Mouse (Mus musculus): ENCODE measurements at regions not wholly inside any gene's neighbourhood (a gene's known extent, or its start where the extent isn't known, plus 50 kb on each side); places are given as distances from the start of the nearest gene placed in this dataset.
"Not testable (repeated sequence)": the region's sequence is repeated elsewhere in the genome, so short reads cannot be mapped to it uniquely, and the experiment has no call there.

DNA sequence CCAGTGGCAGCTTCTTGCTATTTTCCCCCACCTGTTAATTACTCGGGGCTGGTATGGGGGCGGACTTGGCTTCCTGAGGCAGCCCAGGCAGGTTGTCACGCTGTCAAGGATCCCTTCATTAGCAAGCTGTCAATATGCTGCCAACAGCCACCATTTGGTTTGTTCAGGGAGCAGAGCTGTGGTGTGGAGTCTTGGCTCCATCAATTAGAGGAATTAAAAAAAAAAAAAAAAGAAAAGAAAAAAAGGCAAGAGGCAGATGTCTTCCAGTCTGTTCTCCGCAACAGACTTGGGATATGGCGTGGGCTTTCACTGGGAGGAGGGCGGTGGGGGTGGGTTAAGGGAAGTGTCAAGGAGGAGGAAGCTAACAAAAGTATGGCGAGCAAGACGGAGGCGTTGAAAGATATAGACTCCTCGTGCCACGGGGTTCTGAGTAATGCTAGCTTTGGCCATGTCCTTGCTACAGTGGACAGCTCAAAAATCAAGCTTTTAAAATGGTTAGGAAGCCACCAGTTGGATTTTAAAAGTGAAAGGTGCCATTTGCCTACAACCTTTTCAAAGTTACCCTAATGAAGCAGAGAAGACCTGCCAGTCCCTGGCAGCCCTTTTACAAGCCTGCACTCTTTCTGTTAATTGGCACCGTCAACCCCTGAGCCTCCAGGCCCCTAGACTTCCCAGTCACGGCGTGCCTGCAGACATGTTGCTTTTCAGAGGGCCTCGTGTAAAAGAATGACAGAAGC lies 530.7 kb downstream of the Pdcd6ip start:
- no peak for DNase-seq (ENCODE audit: low spot score)

DNA sequence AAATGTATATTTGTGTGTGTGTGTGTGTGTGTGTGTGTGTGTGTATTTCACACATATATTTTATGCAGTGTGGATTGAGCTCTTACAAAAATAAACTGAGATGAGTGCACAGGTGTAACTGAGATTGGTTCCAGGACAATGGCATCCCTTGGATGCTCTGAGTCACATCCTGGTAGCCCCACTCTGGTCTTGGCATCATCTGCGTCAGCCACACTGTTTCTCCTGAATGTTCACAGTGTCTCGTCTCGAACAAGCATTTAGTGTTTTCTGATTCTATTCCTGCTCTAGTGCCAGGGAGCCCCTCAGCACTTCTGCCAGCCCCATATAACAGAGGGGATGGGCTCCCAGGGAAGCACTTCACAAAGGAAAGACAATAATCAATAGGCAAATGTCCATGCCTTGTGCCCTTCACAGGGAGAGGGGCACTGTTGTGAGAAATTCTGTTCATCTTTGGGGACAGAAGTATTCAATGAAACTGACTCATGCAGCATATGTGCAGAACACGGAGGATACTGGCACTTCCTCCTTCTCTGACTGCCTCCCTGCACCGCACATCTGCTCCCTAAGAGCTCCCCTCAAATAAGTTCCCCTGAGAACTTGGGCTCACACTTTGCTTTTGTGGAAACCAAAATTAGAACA lies 536.2 kb downstream of the Pdcd6ip start:
- DNase-seq (ENCODE audit: low spot score) = no peak

DNA sequence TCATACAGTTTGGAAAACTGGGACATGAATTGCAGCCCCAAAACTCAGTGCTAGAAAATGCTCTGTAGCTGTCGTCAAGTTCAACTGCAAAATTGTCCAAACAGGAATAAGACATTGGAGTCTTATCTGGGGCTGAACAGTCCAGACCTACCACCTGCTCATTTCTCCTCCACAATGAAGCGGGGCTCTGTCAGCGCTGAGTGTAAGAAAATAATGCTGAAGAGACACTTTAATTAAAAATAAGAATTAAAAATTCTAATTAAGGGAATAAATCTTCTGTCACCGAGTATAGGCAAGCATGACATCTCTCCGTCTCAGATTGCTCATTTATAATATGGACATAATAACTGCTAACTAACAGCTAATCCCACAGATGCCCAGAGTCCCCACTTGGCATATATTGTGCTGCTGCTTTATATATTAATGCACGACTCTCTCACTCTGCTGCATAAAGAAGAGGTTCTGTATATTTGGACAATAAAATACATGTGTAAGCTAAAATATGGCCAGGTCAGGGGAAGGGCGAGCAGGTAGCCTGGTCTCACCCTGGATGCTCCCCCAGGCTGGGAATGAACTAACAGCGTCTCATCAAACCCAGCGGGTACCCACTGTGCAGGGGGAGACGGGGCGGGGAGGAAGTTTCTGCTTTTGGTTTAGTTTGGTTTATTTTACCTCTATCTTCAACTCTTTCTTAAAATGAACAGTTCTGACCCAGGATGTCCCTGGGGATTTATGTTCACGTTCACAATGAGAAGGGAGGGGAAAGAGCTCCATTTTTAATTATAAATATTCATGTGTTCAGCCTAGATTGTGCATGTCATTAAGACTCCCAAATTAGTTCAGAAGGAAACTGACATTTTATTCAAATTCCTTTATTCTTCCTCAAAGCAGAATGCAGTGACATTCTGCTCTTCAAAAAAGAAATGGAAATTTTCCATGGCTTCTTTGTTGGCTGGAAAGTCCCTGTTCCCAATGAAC lies 544.9 kb downstream of the Pdcd6ip start:
- no peak for DNase-seq (ENCODE audit: low spot score)

- DNase-seq (ENCODE audit: low spot score) = no peak
Observed at GRCm38 (mm10) chr9:113160011-113160410, 548.0 kb downstream of the Pdcd6ip start.

DNA sequence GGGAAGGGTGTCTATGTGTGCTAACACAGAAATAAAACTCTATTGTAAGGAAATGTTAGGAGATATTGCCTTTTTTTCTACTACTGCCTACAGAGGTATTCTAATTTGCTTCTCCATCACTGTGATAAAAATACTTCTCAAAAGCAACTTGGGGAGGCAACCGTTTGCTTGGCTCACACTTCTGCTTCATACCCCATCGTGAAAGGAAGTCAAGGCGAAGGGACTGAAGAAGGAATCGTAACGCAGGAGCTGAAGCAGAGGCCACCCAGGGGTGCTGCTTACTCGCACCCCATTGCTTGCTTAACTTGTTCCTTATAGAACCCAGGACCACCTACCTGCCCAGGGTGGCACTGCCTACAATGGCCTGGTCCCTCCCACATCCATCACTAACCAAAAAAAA lies 550.0 kb downstream of the Pdcd6ip start:
- no peak for DNase-seq (ENCODE audit: low spot score)

- no peak for DNase-seq (ENCODE audit: low spot score)
Observed at GRCm38 (mm10) chr9:113157474-113158076, 550.5 kb downstream of the Pdcd6ip start.

DNA sequence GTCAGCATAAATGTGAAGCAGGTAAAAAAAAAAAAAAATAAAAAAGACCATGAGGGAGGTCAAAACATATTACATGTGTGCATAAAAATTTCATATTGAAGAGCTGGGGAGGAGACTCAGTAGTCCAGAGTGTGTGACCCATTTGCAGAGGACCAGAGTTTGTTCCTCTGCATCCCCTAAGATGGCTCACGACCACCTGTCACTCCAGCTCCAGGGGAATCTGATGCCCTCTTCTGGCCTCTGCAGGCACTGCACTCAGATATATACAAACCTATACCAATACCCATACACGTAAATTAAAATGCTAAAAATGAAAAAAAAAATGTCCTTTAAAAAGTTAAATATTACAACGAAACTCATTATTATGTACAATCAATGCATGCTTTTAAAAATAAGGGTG lies 551.4 kb downstream of the Pdcd6ip start:
- DNase-seq (ENCODE audit: low spot score) = no peak

- no peak for DNase-seq (ENCODE audit: low spot score)
Observed at GRCm38 (mm10) chr9:113149084-113149483, 559.0 kb downstream of the Pdcd6ip start.

DNA sequence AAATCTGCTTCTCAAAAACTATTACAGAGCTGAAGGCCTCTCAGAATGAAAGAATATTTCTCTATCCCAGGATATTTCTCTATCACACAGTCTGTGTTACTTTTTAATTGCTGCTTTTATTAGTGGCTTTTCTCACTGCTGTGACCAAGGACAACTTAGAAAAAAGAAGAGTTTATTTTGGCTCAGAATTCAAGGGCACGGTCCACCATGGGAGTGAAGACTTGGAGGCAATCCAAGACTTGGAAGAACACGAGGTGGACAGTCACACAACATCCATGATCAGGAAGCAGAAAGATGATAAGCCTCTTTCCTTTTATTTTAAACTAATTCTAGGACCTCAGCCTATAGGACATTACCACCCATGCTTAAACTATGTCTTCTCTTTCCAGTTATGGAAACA lies 561.5 kb downstream of the Pdcd6ip start:
- DNase-seq (ENCODE audit: low spot score) = no peak

GRCm38 (mm10) chr9:113145036-113145435 lies 563.0 kb downstream of the Pdcd6ip start:
- DNase-seq (ENCODE audit: low spot score) = no peak

- no peak for DNase-seq (ENCODE audit: low spot score)
Observed at GRCm38 (mm10) chr9:113134611-113135010, 573.4 kb downstream of the Pdcd6ip start.

- no peak for DNase-seq (ENCODE audit: low spot score)
Observed at GRCm38 (mm10) chr9:113123004-113123692, 584.9 kb downstream of the Pdcd6ip start.

DNA sequence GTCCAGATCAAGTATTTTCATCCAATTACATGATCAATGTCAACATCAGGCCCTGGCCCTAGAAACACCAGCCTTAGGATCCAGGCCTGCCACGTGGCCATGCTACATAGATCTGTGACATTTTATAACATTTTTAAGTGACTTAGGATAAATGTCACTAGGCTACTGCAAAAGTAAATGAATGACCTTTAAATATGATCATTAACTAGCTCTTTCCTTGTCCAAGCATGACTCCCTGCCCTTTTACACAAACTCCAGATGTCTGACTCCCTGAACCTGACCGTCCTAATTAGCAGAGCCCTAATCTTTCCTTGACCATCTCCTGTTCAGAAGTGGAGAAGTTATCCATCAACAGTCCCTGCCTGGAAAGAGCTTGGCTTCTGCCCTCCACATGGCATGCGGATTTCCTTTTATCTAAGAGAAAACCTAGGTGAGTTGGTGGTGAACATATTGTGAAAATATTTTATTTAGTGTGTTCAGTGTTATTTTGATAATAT lies 585.8 kb downstream of the Pdcd6ip start:
- DNase-seq (ENCODE audit: low spot score) = no peak

DNA sequence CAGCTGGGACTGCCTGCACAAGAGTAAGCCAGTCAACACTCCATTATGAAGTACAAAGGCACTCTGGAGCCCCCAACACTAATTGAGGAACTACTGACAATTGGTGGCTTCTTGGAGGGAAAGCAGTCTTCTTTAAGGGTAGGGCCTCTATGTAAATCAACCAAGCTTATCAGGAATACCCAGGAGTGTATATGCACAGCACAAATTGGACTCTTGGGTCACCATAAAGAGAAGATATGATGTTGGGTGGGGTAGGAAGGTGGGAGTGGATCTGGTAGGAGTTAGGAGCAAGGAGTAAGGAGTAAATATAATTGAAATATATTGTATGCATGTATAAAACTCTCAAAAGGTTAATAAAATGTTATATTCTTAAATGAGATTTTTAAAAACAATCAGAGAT lies 587.7 kb downstream of the Pdcd6ip start:
- DNase-seq (ENCODE audit: low spot score) = no peak

DNA sequence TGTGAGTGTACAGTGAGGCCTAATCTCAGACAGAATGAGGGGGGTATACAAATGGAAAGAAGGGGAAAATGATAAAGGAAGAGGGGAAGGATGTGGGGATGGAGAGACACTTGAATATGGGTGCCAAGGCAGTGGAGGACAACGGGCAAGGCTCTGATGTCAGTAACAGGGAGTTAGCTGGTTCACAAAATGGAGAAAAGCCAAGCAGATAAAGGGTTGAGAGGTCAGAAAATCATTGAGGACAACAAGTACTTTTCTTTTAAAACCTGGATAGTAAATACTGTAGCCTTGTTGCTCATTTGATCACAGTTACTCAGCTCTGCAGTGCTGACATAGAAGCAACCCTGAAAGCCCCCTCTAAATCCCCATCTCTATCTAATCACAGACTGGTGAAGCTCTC lies 588.3 kb downstream of the Pdcd6ip start:
- DNase-seq (ENCODE audit: low spot score) = no peak

DNA sequence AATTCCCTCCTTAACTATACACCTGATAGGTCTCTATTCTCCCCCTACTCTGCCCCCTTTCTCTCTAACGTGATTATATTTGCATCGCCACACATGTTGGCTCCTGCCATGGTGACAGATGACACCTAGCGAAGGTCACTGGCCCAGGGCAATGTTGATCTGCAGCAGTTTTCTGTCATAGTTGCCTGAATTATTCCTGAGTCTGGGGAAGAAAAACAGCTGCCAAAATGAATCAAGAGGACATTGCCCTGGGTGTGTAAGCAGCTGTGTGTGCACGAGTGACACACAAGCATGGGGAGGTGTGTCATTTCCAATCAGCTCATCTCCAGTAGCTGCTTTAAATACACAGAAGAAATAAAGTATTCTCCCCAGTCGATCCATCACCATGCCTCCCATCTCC lies 592.5 kb downstream of the Pdcd6ip start:
- DNase-seq (ENCODE audit: low spot score) = no peak

- no peak for DNase-seq (ENCODE audit: low spot score)
Observed at GRCm38 (mm10) chr9:113112753-113113152, 595.3 kb downstream of the Pdcd6ip start.

GRCm38 (mm10) chr9:113101733-113102132 lies 606.3 kb downstream of the Pdcd6ip start:
- no peak for DNase-seq (ENCODE audit: low spot score)

DNA sequence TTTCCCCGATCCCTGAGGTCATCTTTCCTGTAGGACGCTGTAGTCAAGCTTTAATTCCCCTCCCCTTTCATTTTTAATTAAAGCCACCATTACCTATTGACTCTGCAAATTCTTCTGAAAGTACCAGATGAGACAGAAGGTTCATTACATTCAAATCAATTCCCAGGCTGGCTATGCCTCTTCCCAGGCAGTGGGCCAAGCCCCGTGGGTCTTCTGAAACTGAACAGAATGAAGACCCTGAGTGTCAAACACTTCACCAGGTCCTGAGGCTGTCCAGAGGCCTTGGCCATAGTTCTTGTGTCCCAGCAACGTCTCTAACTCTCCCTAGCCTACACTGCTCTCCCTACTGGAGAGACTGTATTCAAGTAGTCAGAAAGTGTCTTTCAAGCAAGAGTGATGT lies 607.4 kb downstream of the Pdcd6ip start:
- DNase-seq (ENCODE audit: low spot score) = no peak

DNA sequence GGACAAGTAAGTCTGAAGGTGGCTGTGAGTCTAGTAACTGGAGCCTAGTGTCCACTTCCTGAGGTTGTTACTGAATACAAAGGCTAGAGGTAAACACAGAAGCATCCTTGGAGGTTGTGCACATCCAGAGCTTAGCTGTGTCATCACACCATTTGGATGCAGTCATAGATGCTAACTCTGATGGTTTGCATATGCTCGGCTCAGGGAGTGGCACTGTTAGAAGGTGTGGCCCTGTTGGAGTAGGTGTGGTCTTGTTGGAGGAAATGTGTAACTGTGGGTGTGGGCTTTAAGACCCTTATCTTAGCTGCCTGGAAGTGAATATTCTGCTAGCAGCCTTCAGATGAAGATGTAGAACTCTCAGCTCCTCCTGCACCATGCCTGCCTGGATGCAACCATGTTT lies 612.6 kb downstream of the Pdcd6ip start:
- DNase-seq (ENCODE audit: low spot score) = not testable (repeated sequence)

- DNase-seq (ENCODE audit: low spot score) = no peak
Observed at GRCm38 (mm10) chr9:113093863-113094390, 614.1 kb downstream of the Pdcd6ip start.
